Mouse (Mus musculus) layer of hippocampus, adult 11-12 months (tissue): ENCODE data around the gene Spcs2.
"Not testable (repeated sequence)": the region's sequence is repeated elsewhere in the genome, so short reads cannot be mapped to it uniquely, and the experiment has no call there.

ENCODE experiments used
- DNase-seq: peaks from one replicate; pipeline ENCODE4 v3.0.0; 2022; ENCODE audit warnings: low spot score

Spcs2 gene

GRCm38 (mm10) chr7:99824649-99825483, 38.4 kb downstream of the Spcs2 start:
- DNase-seq, result no peak

GRCm38 (mm10) chr7:99823045-99823663, 40.1 kb downstream of the Spcs2 start:
- no peak for DNase-seq

- DNase-seq, result no peak
Observed at GRCm38 (mm10) chr7:99822426-99822825, 40.8 kb downstream of the Spcs2 start.

- DNase-seq, result no peak
Observed at GRCm38 (mm10) chr7:99821953-99822352, 41.3 kb downstream of the Spcs2 start.

GRCm38 (mm10) chr7:99818181-99818725, 45.0 kb downstream of the Spcs2 start:
- DNase-seq, result not testable (repeated sequence)

GRCm38 (mm10) chr7:99813394-99813793, 49.9 kb downstream of the Spcs2 start:
- peak; percentile 18 for DNase-seq

GRCm38 (mm10) chr7:99811661-99812060, 51.6 kb downstream of the Spcs2 start:
- no peak for DNase-seq

GRCm38 (mm10) chr7:99810814-99811213, 52.4 kb downstream of the Spcs2 start:
- DNase-seq, result no peak

- DNase-seq, result not testable (repeated sequence)
Observed at GRCm38 (mm10) chr7:99807043-99807442, 56.2 kb downstream of the Spcs2 start.

GRCm38 (mm10) chr7:99805340-99805739, 57.9 kb downstream of the Spcs2 start:
- DNase-seq, result no peak

- DNase-seq, result not testable (repeated sequence)
Observed at GRCm38 (mm10) chr7:99804033-99804432, 59.2 kb downstream of the Spcs2 start.

GRCm38 (mm10) chr7:99803535-99803934, 59.7 kb downstream of the Spcs2 start:
- no peak for DNase-seq

GRCm38 (mm10) chr7:99799118-99799517, 64.1 kb downstream of the Spcs2 start:
- DNase-seq, result no peak

- DNase-seq, result peak; percentile 87
Observed at GRCm38 (mm10) chr7:99797911-99798647, 65.2 kb downstream of the Spcs2 start.

- no peak for DNase-seq
Observed at GRCm38 (mm10) chr7:99797261-99797660, 66.0 kb downstream of the Spcs2 start.

GRCm38 (mm10) chr7:99796471-99796870, 66.8 kb downstream of the Spcs2 start:
- DNase-seq, result no peak

GRCm38 (mm10) chr7:99795192-99795981, 67.9 kb downstream of the Spcs2 start:
- DNase-seq, result no peak

- DNase-seq, result no peak
Observed at GRCm38 (mm10) chr7:99794096-99794495, 69.2 kb downstream of the Spcs2 start.

- DNase-seq, result no peak
Observed at GRCm38 (mm10) chr7:99790816-99791215, 72.4 kb downstream of the Spcs2 start.

GRCm38 (mm10) chr7:99788563-99788962, 74.7 kb downstream of the Spcs2 start:
- DNase-seq, result no peak

GRCm38 (mm10) chr7:99787935-99788334, 75.3 kb downstream of the Spcs2 start:
- no peak for DNase-seq
